Mouse (Mus musculus): ENCODE measurements around the gene Map10.

GRCm38 (mm10) chr8:125666201-125666600 is 3.4 kb upstream of the Map10 start:
- TF ChIP-seq POLR2A (IDR thresholded peaks at IDR 0.05; ENCODE audit: control insufficient read depth, low read depth, low read length) (no peak), CTCF (IDR thresholded peaks at IDR 0.05; ENCODE audit: control insufficient read depth, insufficient read depth, insufficient replicate concordance, low read depth, low read length) (no peak)
